Mouse (Mus musculus) MEL (cell line): ENCODE data around the gene Lbx2. TPM values are rescaled to one million over a fixed set of nuclear protein-coding genes. Genes with fewer than 3 reads are reported as not detected.

Experiments
- DNase-seq: peaks from one replicate; pipeline ENCODE4 v3.0.0; 2011; ENCODE audit warnings: low read depth, low spot score
- H3K27ac ChIP-seq: 2 replicates; pipeline ENCODE4 v1.5.1; 2012; ENCODE audit warnings: low read depth, mild to moderate bottlenecking, control low read depth, low read length, moderate library complexity; ENCODE audit not compliant: control insufficient read depth
- H3K27me3 ChIP-seq, 2 experiments: fragments of 150-350 bp in 1 of 2; sonication (generic) in 1 of 2; 2 replicates each; pipeline ENCODE4 v1.6.1; 2012; ENCODE audit warnings: low read length in 2 of 2, mild to moderate bottlenecking in 2 of 2, improper control_type of control experiment in 1 of 2, moderate library complexity in 1 of 2; ENCODE audit not compliant: insufficient read depth in 2 of 2, control insufficient read depth in 1 of 2
- H3K36me3 ChIP-seq, 2 experiments: 2 replicates each; pipeline ENCODE4 v1.6.1; 2012 to 2014; ENCODE audit warnings: low read length in 2 of 2, improper control_type of control experiment in 1 of 2, inconsistent platforms in 1 of 2, mild to moderate bottlenecking in 1 of 2; ENCODE audit not compliant: insufficient read depth in 2 of 2, control insufficient read depth in 1 of 2
- H3K4me1 ChIP-seq, 2 experiments: fragments of 150-350 bp in 1 of 2; sonication (generic) in 1 of 2; 2 replicates each; pipeline ENCODE4 v1.6.1; 2012; ENCODE audit warnings: low read length in 2 of 2, improper control_type of control experiment in 1 of 2, mild to moderate bottlenecking in 1 of 2; ENCODE audit not compliant: insufficient read depth in 2 of 2, control insufficient read depth in 1 of 2
- H3K4me3 ChIP-seq, 2 experiments: fragments of 150-350 bp in 1 of 2; sonication (generic) in 1 of 2; 2 replicates each; pipeline ENCODE4 v1.5.1; 2012; ENCODE audit warnings: low read depth in 2 of 2, low read length in 2 of 2, mild to moderate bottlenecking in 2 of 2, moderate library complexity in 2 of 2, control low read depth in 1 of 2, improper control_type of control experiment in 1 of 2; ENCODE audit not compliant: control insufficient read depth in 1 of 2, insufficient read depth in 1 of 2
- H3K79me2 ChIP-seq: 2 replicates; pipeline ENCODE4 v1.6.1; 2012; ENCODE audit warnings: mild to moderate bottlenecking, low read length, moderate library complexity; ENCODE audit not compliant: control insufficient read depth, poor library complexity, insufficient read depth
- H3K9ac ChIP-seq: 2 replicates; pipeline ENCODE4 v1.6.1; 2012; ENCODE audit warnings: low read depth, mild to moderate bottlenecking, control low read depth, low read length, moderate library complexity; ENCODE audit not compliant: control insufficient read depth, poor library complexity, severe bottlenecking
- H3K9me3 ChIP-seq: fragments of 150-350 bp; sonication (generic); replicated peaks from 2 replicates; pipeline ENCODE4 v1.6.1; 2012; ENCODE audit warnings: mild to moderate bottlenecking, low read length, improper control_type of control experiment, moderate library complexity; ENCODE audit not compliant: insufficient read depth
- BHLHE40 ChIP-seq: IDR thresholded peaks from 2 replicates; pipeline ENCODE4 v1.6.1; 2012; ENCODE audit warnings: low read depth, mild to moderate bottlenecking, inconsistent platforms, low read length, improper control_type of control experiment, borderline replicate concordance
- CHD1 ChIP-seq: IDR thresholded peaks from 2 replicates; pipeline ENCODE4 v1.6.1; 2012; ENCODE audit warnings: low read depth, mild to moderate bottlenecking, inconsistent platforms, low read length, improper control_type of control experiment
- CHD2 ChIP-seq: IDR thresholded peaks from 2 replicates; pipeline ENCODE4 v1.6.1; 2011; ENCODE audit warnings: low read length, improper control_type of control experiment
- CTCF ChIP-seq, 3 experiments: IDR thresholded peaks in 2 of 3; conservative IDR thresholded peaks in 1 of 3; 2 replicates each; pipeline ENCODE4 v1.5.1; 2011 to 2012; ENCODE audit warnings: low read length in 3 of 3, low read depth in 2 of 3, mild to moderate bottlenecking in 2 of 3, improper control_type of control experiment in 1 of 3, inconsistent platforms in 1 of 3, mixed read lengths in 1 of 3, moderate library complexity in 1 of 3; ENCODE audit not compliant: control insufficient read depth in 1 of 3, insufficient read depth in 1 of 3, poor library complexity in 1 of 3, severe bottlenecking in 1 of 3
- E2F4 ChIP-seq: IDR thresholded peaks from 2 replicates; pipeline ENCODE4 v1.6.1; 2011; ENCODE audit warnings: low read depth, low read length, improper control_type of control experiment, borderline replicate concordance
- EP300 ChIP-seq, 2 experiments: IDR thresholded peaks; 2 replicates each; pipeline ENCODE4 v1.6.1; 2011; ENCODE audit warnings: improper control_type of control experiment in 2 of 2, low read length in 2 of 2, low read depth in 1 of 2, mild to moderate bottlenecking in 1 of 2
- ETS1 ChIP-seq: IDR thresholded peaks from 2 replicates; pipeline ENCODE4 v1.6.1; 2012; ENCODE audit warnings: low read depth, mild to moderate bottlenecking, inconsistent platforms, low read length, improper control_type of control experiment, moderate library complexity
- GABPA ChIP-seq: IDR thresholded peaks from 2 replicates; pipeline ENCODE4 v1.6.1; 2012; ENCODE audit warnings: low read depth, mild to moderate bottlenecking, inconsistent platforms, low read length, improper control_type of control experiment, moderate library complexity
- GATA1 ChIP-seq: IDR thresholded peaks from 2 replicates; pipeline ENCODE4 v1.6.1; 2011; ENCODE audit warnings: low read depth, low read length, improper control_type of control experiment
- HCFC1 ChIP-seq: IDR thresholded peaks from 2 replicates; pipeline ENCODE4 v1.6.1; 2012; ENCODE audit warnings: low read depth, mild to moderate bottlenecking, inconsistent platforms, low read length, improper control_type of control experiment, moderate library complexity
- JUND ChIP-seq: IDR thresholded peaks from 2 replicates; pipeline ENCODE4 v1.6.1; 2011; ENCODE audit warnings: low read depth, mild to moderate bottlenecking, improper control_type of control experiment, low read length
- KAT2A ChIP-seq: conservative IDR thresholded peaks from 2 replicates; pipeline ENCODE4 v1.6.1; 2012; ENCODE audit warnings: low read depth, low read length, improper control_type of control experiment, inconsistent platforms
- MAX ChIP-seq: IDR thresholded peaks from 2 replicates; pipeline ENCODE4 v1.6.1; 2011; ENCODE audit warnings: low read length, improper control_type of control experiment
- MYB ChIP-seq: IDR thresholded peaks from 2 replicates; pipeline ENCODE4 v1.6.1; 2011; ENCODE audit warnings: mild to moderate bottlenecking, low read depth, low read length, improper control_type of control experiment
- MYC ChIP-seq: IDR thresholded peaks from 2 replicates; pipeline ENCODE4 v1.6.1; 2011; ENCODE audit warnings: low read depth, mild to moderate bottlenecking, low read length, improper control_type of control experiment, moderate library complexity
- NRF1 ChIP-seq: IDR thresholded peaks from 2 replicates; pipeline ENCODE4 v1.6.1; 2014; ENCODE audit warnings: low read depth, mild to moderate bottlenecking, inconsistent platforms, low read length, improper control_type of control experiment, moderate library complexity; ENCODE audit not compliant: poor library complexity, insufficient read depth, severe bottlenecking
- POLR2A ChIP-seq, 2 experiments: IDR thresholded peaks; 2 replicates each; pipeline ENCODE4 v1.6.1; 2011 to 2012; ENCODE audit warnings: low read length in 2 of 2, mild to moderate bottlenecking in 2 of 2, control low read depth in 1 of 2, improper control_type of control experiment in 1 of 2, low read depth in 1 of 2, moderate library complexity in 1 of 2; ENCODE audit not compliant: control insufficient read depth in 1 of 2, insufficient read depth in 1 of 2, poor library complexity in 1 of 2
- POLR2AphosphoS2 ChIP-seq: IDR thresholded peaks from 2 replicates; pipeline ENCODE4 v1.6.1; 2011; ENCODE audit warnings: low read length, improper control_type of control experiment
- RAD21 ChIP-seq: IDR thresholded peaks from 2 replicates; pipeline ENCODE4 v1.6.1; 2011; ENCODE audit warnings: mild to moderate bottlenecking, low read depth, low read length, improper control_type of control experiment
- RCOR1 ChIP-seq: IDR thresholded peaks from 2 replicates; pipeline ENCODE4 v1.6.1; 2012; ENCODE audit warnings: low read depth, mild to moderate bottlenecking, inconsistent platforms, low read length, improper control_type of control experiment
- SIN3A ChIP-seq: IDR thresholded peaks from 2 replicates; pipeline ENCODE4 v1.6.1; 2012; ENCODE audit warnings: low read length, improper control_type of control experiment, inconsistent platforms
- SMC3 ChIP-seq: IDR thresholded peaks from 2 replicates; pipeline ENCODE4 v1.6.1; 2011; ENCODE audit warnings: low read depth, low read length, improper control_type of control experiment
- TAL1 ChIP-seq: IDR thresholded peaks from 2 replicates; pipeline ENCODE4 v1.6.1; 2012; ENCODE audit warnings: mild to moderate bottlenecking, inconsistent platforms, low read length, moderate library complexity, mixed read lengths
- TBP ChIP-seq: IDR thresholded peaks from 2 replicates; pipeline ENCODE4 v1.8.0; 2011; ENCODE audit warnings: low read depth, low read length, improper control_type of control experiment
- TCF12 ChIP-seq: IDR thresholded peaks from 2 replicates; pipeline ENCODE4 v1.6.1; 2014; ENCODE audit warnings: low read depth, mild to moderate bottlenecking, inconsistent platforms, low read length, improper control_type of control experiment, moderate library complexity
- UBTF ChIP-seq: IDR thresholded peaks from 2 replicates; pipeline ENCODE4 v1.6.1; 2012; ENCODE audit warnings: low read depth, mild to moderate bottlenecking, inconsistent platforms, low read length, improper control_type of control experiment, moderate library complexity, borderline replicate concordance; ENCODE audit not compliant: insufficient read depth
- USF2 ChIP-seq, 2 experiments: IDR thresholded peaks; 2 replicates each; pipeline ENCODE4 v1.6.1; 2011 to 2012; ENCODE audit warnings: improper control_type of control experiment in 2 of 2, low read length in 2 of 2, borderline replicate concordance in 1 of 2, inconsistent platforms in 1 of 2, low read depth in 1 of 2, mild to moderate bottlenecking in 1 of 2; ENCODE audit not compliant: insufficient read depth in 1 of 2
- ZC3H11A ChIP-seq: IDR thresholded peaks from 2 replicates; pipeline ENCODE4 v1.6.1; 2012; ENCODE audit warnings: low read depth, mild to moderate bottlenecking, inconsistent platforms, low read length, improper control_type of control experiment
- ZKSCAN1 ChIP-seq: IDR thresholded peaks from 2 replicates; pipeline ENCODE4 v1.6.1; 2012; ENCODE audit warnings: low read depth, mild to moderate bottlenecking, inconsistent platforms, low read length, improper control_type of control experiment, moderate library complexity
- ZMIZ1 ChIP-seq: IDR thresholded peaks from 2 replicates; pipeline ENCODE4 v1.6.1; 2012; ENCODE audit warnings: low read depth, mild to moderate bottlenecking, inconsistent platforms, low read length, improper control_type of control experiment, moderate library complexity
- ZNF384 ChIP-seq: IDR thresholded peaks from 2 replicates; pipeline ENCODE4 v1.6.1; 2012; ENCODE audit warnings: low read depth, mild to moderate bottlenecking, inconsistent platforms, low read length, improper control_type of control experiment
- polyA plus RNA-seq, 2 experiments: library from polyadenylated mRNA; stranded (reverse) in 1 of 2; unstranded in 1 of 2; fragments of >175 nt in 1 of 2; fragments of >200 nt in 1 of 2; gene quantifications; 2 replicates each; pipeline versions ENCODE4 v1.2.1 to v1.2.4; 2012; ENCODE audit warnings: low replicate concordance in 2 of 2, low read depth in 1 of 2; ENCODE audit not compliant: insufficient read length in 2 of 2, insufficient read depth in 1 of 2, missing spikeins in 1 of 2
- total RNA-seq: library from RNA; depleted of rRNA; stranded (reverse); fragments of 300-350 nt; gene quantifications from 2 replicates; pipeline ENCODE4 v1.2.3, GENCODE M21; 2012

Lbx2 gene
- total and polyA plus RNA-seq, 3 experiments = 0.58 to 0.85 TPM; not detected in 1

GRCm38 (mm10) chr6:83077630-83078323, 8.4 kb upstream of the Lbx2 start, which contains the start of gene Pcgf1 (continued):
- TF ChIP-seq TAL1 (no peak), EP300 (IDR thresholded peaks at IDR 0.05; ENCODE audit: low read depth in 1 of 2, low read length in 2 of 2) (no peak), E2F4 (no peak), GABPA (no peak), RCOR1 (no peak), SIN3A (no peak), ZC3H11A (no peak), JUND (no peak), MYC (no peak), NRF1 (peak; percentile 25; the same call in 1 of the 2 replicates), ETS1 (no peak), ZMIZ1 (no peak; the same call in 1 of the 2 replicates), RAD21 (no peak), KAT2A (no peak), MAX (no peak)

DNA sequence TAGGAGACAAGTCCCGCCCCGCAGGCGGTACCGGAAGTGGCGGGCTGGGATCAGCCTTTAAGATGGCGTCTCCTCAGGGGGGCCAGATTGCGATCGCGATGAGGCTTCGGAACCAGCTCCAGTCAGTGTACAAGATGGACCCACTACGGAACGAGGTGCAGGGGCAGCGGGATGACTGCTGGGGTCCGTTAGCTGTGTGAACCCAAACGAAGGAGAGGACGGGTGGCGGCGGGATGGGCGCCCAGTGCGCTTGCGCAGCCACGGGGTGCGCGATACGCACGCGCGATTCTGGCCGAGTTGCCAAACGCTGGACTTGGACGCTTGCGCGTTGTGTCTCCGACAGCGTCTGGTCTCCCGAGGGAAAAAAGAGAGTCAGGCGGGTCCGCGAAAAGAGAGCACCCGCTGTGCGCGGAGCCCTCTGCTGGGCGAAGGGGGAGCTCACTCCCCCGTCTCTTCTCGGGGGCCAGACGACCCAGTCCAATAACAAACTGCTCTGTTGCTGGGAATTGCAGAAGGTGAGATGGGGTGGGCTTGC, 7.8 kb upstream of the Lbx2 start:
- Histone ChIP-seq H3K4me1 (peaks cover 0 to 13% of the 10 kb centered on the region in 2 experiments; a peak in 2 of 4 replicates), H3K27me3 (no peaks in the 10 kb centered on the region), H3K9me3 (no peaks in the 10 kb centered on the region), H3K36me3 (peaks cover 0 to 9% of the 10 kb centered on the region in 2 experiments; a peak in 2 of 4 replicates), H3K27ac (peak overlapping the region; percentile 89), H3K9ac (peak overlapping the region; percentile 87), H3K4me3 (peak overlapping the region; percentile 78 to 88), H3K79me2 (peaks cover 11% of the 10 kb centered on the region)
- peak; percentile 98 for DNase-seq
- TF ChIP-seq BHLHE40 (no peak), TAL1 (no peak), E2F4 (peak; percentile 66; the same call in 1 of the 2 replicates), JUND (no peak), GATA1 (peak; percentile 92), UBTF (no peak), POLR2A (IDR thresholded peaks at IDR 0.05; ENCODE audit: control insufficient read depth in 1 of 2, insufficient read depth in 1 of 2, low read depth in 1 of 2, low read length in 2 of 2, poor library complexity in 1 of 2) (peak in 1 of 2 experiments; percentile 65; a peak in 1 of 4 replicates), SMC3 (peak; percentile 44), MAX (no peak), RAD21 (peak; percentile 17), HCFC1 (peak; percentile 76), ZNF384 (no peak), USF2 (IDR thresholded peaks at IDR 0.05; ENCODE audit: borderline replicate concordance in 1 of 2, insufficient read depth in 1 of 2, low read depth in 1 of 2, low read length in 2 of 2) (no peak), MYB (no peak), CTCF (IDR thresholded peaks at IDR 0.05 in 2 of 3, conservative IDR thresholded peaks at IDR 0.05 in 1 of 3; ENCODE audit: control insufficient read depth in 1 of 3, insufficient read depth in 1 of 3, low read depth in 2 of 3, low read length in 3 of 3, poor library complexity in 1 of 3, severe bottlenecking in 1 of 3) (peak in 2 of 3 experiments; percentile 43 to 51; a peak in 5 of 6 replicates), CHD1 (no peak), KAT2A (no peak; the same call in 1 of the 2 replicates), ETS1 (no peak), MYC (0 out of 2 replicates have a peak, but pooled peaks have one; percentile 58), NRF1 (peak; percentile 91), POLR2AphosphoS2 (0 out of 2 replicates have a peak, but pooled peaks have one; percentile 29), RCOR1 (no peak), CHD2 (no peak), ZMIZ1 (peak; percentile 32; the same call in 1 of the 2 replicates), EP300 (IDR thresholded peaks at IDR 0.05; ENCODE audit: low read depth in 1 of 2, low read length in 2 of 2) (no peak), TBP (peak; percentile 70), TCF12 (no peak), ZKSCAN1 (no peak)
